Mouse (Mus musculus): Measurements from ENCODE around the gene Gm16405. TPM values are rescaled to one million over a fixed set of nuclear protein-coding genes. Genes with fewer than 3 reads are reported as not detected.

Gm16405 gene
- not detected for polyA plus RNA-seq (2017; shearing (Covaris generic))

GRCm38 (mm10) chrX:54530908-54531307 lies at the start of gene Gm16405:
Gm16405 (plus strand) TSS chrX:54531208.

Other genes with a start within 250 kb of the Gm16405 start
- not detected for gene Gm16430, start 91.0 kb downstream of the Gm16405 start, polyA plus RNA-seq (2017; shearing (Covaris generic))

All from activated CD4-positive, CD25-positive, alpha-beta regulatory T cell, adult 9 weeks (primary cell).